Mouse (Mus musculus): ENCODE measurements at regions not wholly inside any gene's neighbourhood (a gene's known extent, or its start where the extent isn't known, plus 50 kb on each side); places are given as distances from the start of the nearest gene placed in this dataset.
"Not testable (repeated sequence)": the region's sequence is repeated elsewhere in the genome, so short reads cannot be mapped to it uniquely, and the experiment has no call there.

DNA sequence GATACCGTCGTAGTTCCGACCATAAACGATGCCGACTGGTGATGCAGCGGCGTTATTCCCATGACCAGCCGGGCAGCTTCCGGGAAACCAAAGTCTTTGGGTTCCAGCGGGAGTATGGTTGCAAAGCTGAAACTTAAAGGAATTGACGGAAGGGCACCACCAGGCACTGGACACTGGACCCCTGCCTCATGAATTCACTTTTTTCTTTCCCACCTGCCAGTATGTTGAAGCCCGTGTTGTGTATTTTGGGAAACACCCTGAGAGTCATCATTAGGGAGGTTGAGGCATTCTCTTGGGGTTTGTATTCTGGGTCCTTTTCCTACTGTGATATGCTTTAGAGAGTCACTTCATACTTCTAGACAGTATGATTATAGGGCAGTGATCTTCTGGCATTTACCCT is 197.9 kb downstream of the Samd9l start:
- not testable (repeated sequence) for DNase-seq (ENCODE audit: low read depth, low spot score)

DNA sequence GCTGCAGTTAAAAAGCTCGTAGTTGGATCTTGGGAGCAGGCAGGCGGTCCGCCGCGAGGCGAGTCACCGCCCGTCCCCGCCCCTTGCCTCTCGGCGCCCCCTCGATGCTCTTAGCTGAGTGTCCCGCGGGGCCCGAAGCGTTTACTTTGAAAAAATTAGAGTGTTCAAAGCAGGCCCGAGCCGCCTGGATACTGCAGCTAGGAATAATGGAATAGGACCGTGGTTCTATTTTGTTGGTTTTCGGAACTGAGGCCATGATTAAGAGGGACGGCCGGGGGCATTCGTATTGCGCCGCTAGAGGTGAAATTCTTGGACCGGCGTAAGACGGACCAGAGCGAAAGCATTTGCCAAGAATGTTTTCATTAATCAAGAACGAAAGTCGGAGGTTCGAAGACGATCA is 198.3 kb downstream of the Samd9l start:
- DNase-seq (ENCODE audit: low read depth, low spot score): no peak

DNA sequence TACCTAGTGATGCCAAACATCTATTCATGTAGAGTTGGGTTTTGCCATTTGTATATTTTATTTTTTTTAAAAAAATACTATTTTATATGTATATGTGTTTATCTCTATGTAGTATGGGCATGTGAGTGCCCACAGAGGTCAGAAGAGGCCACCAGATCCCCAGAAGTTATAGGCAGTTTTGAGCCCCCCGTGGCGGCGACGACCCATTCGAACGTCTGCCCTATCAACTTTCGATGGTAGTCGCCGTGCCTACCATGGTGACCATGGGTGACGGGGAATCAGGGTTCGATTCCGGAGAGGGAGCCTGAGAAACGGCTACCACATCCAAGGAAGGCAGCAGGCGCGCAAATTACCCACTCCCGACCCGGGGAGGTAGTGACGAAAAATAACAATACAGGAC is 198.8 kb downstream of the Samd9l start:
- DNase-seq (ENCODE audit: low read depth, low spot score): peak; percentile 95

DNA sequence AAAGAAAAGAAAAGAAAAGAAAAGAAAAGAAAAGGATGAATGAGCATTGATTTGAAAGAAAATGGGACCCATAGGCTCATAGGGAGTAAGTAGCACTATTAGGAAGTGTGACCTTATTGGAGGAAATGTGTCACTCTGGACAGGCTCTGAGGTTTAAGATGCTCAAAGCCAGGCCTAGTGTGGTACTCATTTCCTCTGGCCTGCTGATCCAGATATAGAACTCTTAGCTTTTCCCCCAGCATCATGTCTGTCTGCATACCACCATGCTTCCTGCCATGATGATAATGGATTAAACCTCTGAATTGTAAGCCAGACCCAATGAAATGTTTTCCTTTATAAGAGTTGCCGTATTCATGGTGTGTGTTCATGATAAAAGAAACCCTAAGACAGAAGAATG is 206.9 kb downstream of the Samd9l start:
- not testable (repeated sequence) for DNase-seq (ENCODE audit: low read depth, low spot score)

DNA sequence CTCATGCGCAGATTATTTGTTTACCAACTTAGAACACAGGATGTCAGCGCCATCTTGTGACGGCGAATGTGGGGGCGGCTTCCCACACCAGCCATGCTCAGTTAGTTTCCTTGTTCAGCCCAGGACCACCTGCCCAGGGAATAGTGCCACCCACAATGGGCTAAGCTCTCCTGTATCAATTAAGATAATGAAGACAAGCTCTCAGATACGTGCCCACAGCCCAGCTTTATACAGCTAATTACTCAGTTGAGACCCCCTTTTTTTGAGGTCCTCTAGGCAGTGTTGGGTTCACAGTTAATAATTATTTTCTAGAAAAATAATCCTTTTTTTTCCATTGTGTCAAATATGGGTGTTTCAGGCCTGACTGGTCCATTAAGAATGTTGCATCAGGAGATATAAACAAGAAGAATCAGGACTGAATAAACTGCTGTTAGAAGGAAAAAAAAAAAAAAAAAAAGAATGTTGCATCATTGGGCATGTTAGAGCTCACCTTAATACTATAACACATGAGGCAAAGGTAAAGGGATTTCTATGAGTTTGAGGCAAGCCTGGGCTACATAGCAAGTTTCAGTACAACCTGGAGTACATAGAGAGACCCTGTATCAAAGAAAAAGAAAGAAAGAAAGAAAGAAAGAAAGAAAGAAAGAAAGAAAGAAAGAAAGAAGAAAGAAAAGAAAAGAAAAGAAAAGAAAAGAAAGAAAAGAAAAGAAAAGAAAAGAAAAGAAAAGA is 207.5 kb downstream of the Samd9l start:
- not testable (repeated sequence) for DNase-seq (ENCODE audit: low read depth, low spot score)

DNA sequence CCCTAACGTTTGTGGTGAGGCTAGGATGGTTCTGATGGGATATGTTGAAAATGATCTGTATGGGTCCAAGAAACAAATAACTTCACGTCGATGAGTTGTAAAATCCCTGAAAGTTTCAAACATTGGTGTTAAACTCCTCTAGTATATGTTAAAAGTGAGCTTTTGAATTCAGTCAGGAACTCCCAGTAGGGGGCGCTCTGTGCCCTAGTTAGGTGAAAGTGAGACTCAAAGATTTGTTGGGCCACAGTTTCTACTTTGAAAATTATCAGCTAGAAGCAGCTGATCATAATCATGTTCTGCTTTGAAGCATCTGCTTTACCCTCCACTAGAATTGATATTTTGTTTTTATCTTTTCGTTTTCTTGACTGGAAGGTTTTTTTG is 215.6 kb downstream of the Samd9l start:
- DNase-seq (ENCODE audit: low read depth, low spot score): peak; percentile 78

DNA sequence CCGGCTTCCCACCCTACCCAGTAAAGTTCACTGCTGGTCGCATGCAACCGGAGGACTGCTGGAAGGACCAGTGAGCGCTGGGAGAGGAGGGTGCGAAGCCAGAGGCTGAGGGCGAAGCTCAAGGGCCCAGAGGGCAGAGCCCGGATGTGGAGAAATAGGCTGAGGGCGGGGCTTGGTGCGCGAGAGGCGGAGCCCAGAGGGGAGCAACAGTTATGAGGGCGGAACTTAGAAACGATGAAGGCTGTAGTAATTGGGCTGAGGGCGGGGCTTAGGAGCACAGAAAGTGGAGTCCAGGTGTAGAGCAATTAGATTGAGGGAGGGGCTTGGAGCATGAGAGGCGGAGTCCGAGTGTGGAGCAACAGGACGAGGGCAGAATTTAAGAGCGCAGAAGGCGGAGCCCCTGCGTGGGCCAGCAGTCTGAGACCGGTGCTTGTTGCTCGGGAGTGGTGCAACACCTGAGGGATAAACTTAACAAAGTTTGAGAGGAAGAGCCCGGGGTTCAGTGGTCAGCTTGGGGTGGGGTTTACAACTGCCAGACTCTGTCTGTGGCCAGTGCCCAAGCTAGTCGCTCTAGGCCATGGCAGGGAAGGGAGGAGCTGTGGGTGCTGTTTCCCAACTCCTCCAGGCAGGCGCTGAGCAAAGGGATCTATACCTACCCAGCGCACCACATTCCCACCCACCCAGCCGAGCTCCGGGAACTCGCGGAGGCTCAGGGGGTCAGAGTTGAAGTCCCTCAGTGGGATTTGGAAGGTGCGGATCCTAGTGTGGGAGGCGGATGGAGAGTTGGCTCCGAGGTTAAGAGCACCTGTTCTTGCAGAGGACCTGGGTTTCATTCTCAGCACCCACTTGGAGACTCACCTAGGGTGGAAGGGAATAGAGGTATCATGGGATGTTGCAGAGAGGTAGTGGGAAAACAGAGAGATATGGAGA is 216.2 kb downstream of the Samd9l start:
- peak; percentile 83 for DNase-seq (ENCODE audit: low read depth, low spot score)

DNA sequence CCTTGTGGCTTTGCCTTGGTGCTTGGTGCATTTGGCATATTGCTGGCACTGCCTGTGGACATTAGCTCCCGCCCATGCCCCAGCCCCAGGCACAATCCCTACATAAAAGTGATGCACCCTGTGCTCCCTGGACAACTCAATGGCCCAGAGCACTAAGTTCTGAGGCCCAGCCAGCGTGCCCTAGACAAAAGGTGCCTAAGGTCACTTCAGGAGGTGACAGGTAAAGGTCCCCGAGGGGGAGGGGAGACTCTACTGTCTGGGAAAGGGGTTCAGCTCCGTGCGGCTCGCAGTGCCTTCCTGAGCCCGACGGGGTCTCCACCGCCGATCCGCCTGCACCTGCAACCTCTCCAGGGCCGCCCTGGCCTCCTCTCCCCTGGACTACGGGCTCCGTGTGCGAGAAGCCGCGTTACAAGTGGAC is 216.9 kb downstream of the Samd9l start:
- DNase-seq (ENCODE audit: low read depth, low spot score): not testable (repeated sequence)

DNA sequence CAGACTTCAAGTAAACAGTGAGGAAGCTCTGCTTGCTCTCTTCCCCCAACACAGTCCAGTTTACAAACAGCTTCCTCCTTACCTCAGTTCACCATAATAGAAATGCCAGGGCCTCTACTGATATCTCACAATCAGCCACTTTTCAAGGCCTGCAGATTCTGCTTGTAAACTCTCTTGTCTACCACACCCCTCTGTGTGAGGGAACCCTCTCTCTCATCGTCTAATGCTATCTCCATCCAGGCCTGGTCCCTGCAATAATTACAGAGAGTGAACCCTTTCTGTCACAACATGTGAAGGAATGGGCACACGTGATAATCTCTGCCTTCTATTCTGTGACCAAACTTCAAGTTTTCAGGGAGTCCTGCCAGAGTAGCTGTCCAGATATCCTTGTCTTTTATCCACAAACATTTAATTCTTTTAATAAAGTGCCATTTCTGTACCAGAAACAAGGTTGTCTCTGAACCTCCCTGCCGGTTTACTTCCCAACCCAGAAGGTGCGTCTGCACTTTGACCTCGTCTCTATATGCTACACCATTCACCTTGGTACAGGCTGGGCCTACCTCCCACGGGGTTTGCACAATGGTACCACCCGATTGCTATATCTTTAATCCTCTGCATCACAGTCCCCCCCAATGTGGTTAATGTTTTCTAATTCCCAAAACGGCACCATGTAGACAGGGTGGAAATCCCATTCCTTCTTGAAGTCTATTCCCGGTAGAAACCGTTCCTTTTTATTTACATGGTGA is 219.6 kb downstream of the Samd9l start:
- DNase-seq (ENCODE audit: low read depth, low spot score): not testable (repeated sequence)

DNA sequence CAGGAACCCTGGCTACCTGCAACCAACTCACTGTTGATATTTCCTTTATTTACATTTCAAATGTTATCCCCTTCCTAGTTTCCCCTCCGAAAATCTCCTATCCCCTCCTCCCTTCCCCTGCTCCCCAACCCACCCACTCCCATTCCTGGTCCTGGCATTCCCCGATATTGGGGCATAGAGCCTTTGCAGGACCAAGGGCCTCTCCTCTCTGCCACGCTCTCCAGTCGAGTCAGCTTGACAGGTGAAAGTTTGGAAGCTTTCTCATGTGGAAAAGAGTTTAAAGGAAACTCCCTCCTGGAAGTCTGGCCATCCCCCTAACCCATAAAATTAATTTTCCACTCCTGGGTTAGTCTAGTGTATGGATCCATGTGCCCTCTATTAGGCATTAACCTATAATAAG is 229.9 kb downstream of the Samd9l start:
- not testable (repeated sequence) for DNase-seq (ENCODE audit: low read depth, low spot score)

DNA sequence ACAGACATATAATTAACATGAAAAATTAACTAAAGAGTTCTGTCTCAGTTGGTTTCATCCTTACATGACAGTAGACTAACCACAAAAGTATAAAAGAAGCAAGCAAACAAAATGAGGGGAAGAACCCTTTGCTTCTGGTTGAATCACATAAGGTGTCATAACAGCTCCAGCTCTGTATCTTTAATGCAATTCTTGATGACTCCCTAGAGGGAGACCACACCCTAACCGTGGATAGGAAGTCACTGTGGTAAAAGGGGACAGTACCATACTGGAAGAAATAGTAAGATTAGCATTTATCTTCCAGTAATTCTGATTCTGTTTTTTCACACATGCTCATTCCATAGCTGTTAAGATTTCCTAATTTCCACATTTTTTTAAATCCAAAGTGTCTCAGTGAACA is 233.2 kb downstream of the Samd9l start:
- DNase-seq (ENCODE audit: low read depth, low spot score): not testable (repeated sequence)

DNA sequence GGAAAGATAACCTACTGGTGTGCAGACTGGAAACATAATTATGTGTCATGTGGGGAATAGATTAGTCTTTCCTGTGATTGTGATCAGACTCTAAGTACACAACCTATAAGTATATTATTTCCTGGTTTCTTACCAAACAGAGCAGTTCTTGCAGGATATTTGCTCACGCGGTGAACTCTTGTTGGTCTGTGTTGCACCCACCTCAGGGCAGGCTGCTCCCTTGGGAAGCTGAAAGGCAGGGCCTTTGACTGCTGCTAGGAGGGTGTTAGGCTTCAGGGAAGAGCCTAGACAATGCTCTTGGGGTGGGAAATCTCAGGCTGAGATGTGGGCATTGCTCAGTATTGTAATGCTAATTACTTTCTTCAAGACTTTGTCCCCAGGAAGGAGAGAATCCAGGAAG is 247.5 kb downstream of the Samd9l start:
- DNase-seq (ENCODE audit: low read depth, low spot score): not testable (repeated sequence)

DNA sequence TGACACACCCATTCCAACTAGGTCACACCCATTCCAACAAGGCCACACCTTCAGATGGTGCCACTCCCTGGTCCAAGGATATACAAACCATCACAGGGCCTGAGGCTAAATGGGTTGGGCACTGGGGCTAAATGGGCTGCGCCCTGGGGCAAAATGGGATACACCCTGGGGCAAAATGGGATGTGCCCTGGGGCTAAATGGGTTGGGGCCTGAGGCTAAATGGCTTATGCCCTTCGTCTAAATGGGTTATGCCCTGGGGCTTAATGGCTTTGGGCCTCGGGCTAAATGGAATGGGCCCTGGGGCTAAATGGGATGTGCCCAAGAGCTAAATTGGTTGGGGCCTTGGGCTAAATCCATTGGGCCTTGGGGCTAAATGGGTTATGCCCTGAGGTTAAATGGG is 261.5 kb downstream of the Samd9l start:
- DNase-seq (ENCODE audit: low read depth, low spot score): not testable (repeated sequence)

DNA sequence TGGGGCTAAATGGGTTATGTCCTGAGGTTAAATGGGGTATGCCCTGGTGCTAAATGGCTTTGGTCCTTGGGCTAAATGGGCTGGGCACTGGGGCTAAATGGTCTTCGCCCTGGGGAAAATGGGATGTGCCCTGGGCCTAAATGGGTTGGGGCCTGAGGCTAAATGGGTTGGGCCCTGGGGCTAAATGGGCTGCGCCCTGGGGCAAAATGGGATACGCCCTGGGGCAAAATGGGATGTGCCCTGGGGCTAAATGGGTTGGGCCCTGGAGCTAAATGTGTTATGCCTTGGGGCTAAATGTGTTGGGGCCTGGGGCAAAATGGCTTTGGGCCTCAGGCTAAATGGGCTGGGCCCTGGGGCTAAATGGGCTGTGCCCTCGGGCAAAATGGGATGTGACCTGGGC is 265.6 kb downstream of the Samd9l start:
- DNase-seq (ENCODE audit: low read depth, low spot score): not testable (repeated sequence)

DNA sequence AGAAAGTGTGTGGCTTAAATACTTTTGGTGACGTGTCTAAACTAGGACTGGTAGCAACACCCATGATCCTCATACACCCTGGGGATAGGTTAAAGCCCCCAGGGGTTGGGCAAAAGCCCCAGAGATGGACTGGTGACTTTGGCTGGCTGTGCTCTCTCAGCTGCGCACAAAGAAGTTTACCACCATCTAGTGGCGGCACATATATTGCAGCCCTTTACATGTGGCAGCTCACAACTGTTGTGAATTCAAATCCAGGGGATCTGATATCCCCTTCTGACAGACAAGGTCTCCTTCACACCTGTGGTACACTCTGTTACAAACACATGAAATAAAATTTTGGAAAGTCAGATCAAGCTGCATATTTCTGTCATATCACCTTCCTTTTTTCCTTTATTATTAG is 283.1 kb downstream of the Samd9l start:
- not testable (repeated sequence) for DNase-seq (ENCODE audit: low read depth, low spot score)
